Mouse (Mus musculus): ENCODE data around the gene Wnt9b.
A peak's percentile ranks its signal among the peaks of the same experiment; 100 is the strongest.
"Not testable (repeated sequence)": the region's sequence is repeated elsewhere in the genome, so short reads cannot be mapped to it uniquely, and the experiment has no call there.

The Wnt9b gene

DNA sequence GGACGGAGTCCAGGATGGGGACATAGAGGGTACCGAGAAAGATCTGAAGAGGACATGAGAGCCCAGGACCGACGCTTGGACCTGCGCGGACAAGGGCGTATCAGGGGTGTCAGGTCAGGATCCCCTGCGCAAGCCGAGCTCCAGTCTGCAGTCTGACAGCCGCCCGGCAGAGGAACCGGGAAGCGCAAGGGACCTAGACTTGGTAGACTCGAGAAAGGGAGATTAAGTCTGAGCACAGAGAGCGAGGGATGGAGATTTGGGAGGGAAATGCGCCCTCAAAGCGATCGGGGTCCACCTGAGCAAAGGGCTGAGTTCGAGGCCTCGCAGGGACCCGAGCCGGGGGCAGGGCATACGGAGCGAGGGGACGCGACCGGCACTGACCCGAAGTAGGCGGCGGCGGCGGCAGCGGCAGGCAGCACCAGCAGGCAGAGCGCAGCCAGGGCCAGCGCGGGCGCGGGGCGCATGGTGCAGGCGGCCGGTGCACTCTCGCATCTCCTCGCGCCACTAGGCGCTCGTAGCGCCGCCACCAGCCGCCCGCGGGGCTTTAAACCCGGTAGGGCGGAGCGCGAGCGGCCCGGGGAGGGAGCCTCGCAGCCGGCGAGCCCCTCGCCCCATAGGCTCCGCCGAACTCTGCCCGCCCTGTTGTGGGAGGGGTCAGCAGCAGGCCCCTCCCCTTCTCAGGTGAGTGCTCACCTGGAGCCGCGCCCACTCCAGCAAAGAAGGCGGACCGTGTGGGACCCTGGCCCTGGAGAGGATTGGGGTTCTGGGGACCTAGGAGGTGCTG lies at the start of gene Wnt9b:
Wnt9b (minus strand) TSS at position 516 of the 784 bp plus-strand sequence.
- no peak for DNase-seq

DNA sequence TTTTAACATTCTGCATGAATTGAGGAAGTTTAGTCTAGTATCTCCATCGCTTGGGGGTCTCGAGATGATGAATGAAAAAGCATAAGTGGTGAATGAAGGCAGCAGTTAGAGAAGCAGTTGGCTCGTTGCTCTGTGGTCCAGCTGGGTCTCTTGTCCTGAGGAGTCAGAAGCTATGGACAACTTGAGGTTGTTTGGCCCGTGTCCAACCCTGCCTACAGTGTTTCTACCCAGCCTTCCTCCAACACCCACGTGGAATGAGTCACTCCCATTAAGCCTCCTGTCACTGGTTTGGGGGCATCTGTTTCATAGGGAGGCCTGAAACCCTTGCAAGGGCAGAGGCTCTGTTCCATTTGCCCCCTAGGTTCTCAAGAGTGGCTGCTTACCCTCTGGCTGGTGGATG lies 40.3 kb upstream of the Wnt9b start:
- DNase-seq = no peak

DNA sequence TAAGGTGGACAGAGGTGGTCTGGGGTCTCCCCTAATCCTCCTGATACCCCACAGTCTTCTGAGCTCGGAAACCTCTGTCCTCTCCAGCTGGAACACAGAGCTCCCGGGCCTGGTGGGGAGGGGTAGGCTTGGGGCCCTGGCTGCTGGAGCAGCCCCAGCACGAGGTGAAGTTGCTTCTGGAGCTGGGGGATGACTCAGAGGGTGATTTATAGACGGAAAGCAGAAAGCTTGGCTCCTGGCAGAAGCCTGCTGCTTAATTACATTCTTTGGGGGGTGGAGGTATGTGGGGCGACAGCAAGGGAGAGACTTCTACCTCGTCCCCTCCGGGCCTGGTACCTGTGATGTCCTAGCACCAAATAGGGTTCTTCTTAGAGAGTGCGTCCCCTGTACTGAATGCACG lies 30.5 kb upstream of the Wnt9b start:
- DNase-seq = no peak

DNA sequence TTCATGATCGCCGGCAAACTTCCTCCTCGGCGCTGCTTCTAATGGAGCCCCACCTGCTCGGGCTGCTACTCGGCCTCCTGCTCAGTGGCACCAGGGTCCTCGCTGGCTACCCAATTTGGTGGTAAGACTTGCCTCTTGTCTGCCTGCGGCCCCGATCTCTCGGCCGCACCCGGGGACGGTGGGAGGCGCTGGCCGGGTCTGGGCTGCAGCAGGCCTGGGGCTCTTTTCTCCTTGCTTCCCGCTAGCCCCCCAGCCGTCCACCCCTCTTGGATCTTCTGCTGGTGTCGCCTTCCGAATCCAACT lies 24.6 kb upstream of the Wnt9b start:
- no peak for DNase-seq

DNA sequence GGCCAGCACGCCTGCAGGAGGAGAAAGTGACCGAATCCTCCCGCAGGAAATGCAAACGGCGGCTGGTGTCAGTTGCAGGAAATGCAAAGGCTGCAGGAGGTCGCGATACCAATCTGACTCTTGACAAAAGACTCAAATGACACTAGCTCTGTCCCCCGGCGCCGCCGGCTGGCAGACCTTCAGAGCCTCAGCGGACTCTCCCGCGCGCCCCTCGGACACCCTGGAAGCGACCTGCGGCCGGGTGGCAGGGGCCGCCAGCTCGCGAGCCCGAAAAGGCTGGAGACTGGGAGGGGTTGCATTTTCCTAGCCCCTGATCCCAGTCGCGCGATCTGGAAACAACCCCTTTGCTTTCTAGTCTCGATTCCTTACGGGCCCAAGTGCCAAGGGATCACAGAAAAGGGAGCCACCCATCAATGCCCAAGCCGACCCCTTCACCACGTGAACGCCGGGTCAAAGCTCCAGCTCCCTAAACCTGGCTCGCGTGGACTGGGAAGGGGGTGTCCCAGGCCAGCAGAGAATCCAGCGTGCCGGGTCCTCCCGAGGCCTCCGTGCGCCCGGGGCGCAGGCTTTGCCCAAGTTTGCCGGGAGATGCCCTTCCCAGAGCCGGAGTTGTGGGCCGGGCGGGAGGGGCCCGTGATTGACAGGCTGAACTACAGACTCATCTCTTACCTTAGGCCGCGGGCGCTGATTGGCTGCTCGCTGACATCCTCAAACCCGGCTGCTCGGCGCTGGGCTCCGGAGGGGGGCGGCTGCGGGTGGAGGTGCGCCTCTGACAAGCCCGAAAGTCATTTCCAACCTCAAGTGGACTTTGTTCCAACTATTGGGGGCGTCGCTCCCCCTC lies 24.0 kb upstream of the Wnt9b start, which contains the start of gene Wnt3:
Wnt3 (plus strand) TSS at position 764 of the 841 bp plus-strand sequence.
- no peak for DNase-seq

DNA sequence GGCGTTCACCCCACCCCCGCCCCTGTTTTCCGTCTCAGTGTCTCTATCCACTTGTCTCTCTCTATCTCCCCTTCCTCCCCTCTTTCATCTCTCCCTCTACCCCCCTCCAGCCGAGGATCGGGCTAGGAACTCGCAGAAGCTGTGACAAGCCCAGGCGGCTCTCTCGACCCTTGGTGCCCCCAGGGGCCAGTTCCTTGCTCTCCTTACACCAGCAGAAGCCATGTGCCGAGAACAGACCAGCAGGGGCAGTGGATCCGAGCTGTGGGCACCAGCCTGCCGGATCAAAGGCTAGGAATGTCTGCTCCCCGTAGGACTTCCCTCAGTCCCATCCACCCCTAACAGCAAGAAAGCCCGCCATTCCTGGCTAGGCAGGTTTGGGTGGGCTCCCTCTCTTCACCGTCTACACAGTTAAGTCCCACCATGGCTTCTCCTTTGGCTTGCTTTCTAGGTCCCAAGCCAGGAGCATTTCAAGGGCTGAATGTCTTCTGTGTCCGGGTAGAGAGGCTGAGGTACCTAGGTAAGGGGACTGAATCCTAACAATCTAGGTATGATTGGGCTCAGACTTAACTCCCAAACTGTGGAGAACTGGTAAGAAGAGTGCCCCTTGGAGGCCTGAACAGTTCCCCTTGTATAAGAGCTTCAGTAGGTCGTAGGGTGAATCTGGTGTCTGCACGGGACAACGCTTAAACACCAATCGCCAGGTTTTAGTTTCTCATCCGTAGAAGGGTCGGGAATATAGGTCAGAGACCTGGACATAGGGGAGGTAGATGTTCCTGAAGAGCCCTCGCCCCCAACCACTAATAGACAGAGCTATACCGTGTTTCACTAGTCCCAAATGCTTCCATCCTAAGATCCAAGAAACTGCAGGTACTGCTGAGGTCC lies 23.1 kb upstream of the Wnt9b start:
- DNase-seq = no peak

DNA sequence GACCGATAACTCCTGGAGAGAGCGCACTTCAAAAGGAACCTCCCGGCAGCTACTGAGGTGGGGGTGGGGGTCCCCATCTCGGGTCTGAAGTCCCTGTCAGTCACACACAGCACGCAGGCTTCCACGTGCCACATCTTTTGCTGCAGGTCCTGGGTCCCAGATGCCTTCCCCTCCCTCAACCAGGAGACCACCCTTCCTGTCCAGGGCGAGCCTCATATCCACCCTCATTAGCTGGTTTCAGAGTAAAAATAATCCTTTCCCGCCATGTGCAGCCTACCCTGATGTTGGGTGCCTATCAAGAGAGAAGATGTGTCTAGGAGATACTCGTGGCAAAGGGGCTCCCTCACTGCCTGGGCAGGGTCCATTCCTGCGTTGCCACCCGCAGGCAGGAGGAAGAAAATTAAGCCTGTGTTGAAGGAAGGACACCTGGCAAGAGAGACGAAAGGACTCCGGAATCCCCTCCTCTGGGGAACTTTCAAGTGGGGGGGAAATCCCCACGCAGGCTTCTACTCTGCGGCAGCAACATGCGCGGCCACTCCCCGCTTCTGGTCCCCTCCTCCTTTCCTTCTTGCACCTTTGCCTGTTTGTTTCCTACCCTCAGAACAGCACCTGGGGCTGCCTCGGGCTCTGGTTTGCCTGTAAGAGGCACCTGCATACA lies 21.7 kb upstream of the Wnt9b start:
- DNase-seq = no peak

DNA sequence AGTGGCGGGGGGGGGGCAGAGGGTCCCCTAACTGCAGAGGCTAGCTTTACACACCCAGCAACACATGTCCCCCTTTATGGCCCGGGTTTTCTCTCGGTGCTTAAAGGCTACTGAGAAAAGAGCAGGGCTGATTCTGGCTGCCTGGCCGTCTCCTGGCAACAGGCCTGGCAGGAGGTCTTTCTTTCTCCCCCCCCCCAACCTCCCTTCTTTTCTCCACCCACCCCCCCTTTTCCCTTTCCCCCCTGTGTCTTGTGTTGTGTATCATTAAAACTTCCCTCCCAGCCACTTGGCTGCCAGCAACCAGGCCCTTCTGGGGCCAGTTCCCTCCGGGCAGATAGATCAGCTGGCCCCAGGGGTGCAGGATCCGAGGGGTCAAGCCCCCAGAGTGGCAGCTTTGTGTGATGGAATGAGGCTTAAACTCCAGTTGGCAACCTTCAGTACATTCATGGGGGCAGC lies 16.0 kb upstream of the Wnt9b start:
- DNase-seq = no peak

DNA sequence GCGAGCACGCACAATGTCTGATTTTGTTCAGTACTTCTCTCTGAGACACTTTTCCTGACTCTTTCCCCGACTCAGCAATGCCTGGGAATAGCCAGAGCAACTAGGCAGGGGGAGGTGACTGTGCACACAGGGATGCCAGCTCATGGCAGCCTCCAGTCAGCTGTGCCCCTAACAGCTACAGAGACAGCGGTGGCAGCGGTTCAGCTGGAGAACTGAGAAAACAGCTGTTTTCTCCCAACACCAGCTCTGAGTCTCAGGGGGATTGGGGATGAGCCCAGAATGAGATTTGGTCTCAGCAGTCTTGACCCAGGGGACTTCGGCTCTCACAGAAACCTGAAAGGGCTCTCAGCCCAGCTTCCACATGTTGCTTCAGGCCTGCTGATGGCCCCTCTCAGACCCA lies 15.0 kb upstream of the Wnt9b start:
- no peak for DNase-seq

DNA sequence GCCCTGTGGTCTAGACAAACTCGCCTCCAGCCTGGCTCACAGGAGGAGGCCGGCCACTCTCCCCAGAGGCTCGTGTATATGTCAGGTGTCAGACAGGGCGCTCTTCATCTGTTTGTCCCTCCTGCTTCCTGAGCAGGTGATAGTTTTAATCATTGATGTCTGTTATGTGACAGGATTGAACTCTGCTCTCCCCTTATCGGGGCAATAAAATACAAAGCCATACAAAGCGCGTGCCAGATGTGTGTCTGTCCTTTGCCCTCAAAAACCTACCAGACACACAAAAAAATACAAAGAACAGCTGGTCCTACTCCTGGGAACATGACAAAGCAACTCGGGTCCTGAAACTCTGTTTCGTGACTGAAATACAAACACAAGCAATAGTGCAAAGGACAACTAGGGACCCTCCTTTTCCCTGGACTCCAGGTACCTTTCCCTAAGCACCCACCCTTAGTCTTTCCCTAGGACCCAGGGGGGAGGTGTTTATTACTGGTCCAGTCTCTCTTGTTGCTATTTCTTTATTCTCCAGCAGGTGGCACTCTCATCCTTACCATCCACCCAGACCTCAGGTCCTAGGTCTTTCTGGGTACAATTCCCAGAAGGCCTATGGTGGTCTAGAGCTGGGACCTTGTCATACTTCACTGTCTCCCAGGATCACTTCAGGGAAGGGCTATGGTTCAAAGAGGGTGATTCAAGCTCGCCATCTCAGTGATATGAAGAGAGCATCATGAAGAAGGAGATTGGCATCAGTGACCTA lies 14.0 kb upstream of the Wnt9b start:
- DNase-seq = peak; percentile 13

DNA sequence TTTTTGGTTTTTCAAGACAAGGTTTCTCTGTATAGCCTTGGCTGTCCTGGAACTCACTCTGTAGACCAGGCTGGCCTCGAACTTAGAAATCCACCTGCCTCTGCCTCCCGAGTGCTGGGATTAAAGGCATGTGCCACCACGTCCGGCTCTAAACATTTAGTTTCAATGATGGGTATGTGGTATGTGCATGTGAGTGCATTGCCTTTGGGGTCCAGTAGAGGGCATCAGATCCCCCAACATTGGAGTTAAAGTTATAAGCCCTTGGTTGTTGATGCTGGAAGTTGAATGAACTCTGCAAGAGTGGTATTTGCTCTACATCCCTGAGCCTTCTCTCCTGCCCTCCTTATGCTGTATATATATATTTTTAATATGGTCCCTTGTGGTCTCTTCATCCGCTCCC lies 11.3 kb upstream of the Wnt9b start:
- DNase-seq = not testable (repeated sequence)

DNA sequence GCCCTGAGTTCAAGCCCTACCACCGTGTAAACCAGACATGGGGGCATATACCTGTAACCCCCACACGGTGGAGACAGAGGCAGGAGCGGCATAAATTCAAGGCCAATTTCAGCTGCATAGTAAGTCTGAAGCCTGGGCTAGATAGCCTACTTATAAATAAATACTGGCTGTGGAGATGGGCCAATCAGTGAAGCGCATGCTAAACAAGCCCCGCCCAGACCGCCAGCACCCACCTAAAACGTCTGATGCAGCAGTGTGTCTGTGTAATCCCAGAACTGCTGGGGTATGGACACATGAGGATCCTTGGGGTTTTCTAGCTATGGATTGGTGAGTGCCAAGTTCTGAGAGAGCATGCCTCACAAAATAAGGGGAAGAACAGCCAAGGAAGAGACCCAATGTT lies 10.5 kb upstream of the Wnt9b start:
- DNase-seq = no peak

DNA sequence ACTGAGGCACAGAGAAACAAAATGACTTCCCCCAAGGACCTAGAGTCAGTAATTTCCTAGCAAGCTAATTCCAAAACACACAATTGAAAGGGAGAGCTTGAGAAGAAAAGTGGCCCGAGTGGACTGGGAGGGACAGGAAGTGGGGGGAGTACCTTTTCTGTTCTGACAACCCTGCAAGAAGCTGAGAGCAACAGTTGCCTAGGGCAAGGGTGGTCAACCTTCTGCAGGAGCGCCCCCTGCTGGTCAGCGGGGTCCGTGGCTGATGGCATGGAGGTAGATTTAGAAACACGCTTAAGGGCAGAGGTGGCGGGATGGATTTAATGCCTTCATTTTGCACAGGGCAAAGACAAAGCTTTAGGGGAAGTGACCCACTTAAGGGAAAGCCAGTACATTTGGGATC lies 9.1 kb upstream of the Wnt9b start:
- peak; percentile 76 for DNase-seq

DNA sequence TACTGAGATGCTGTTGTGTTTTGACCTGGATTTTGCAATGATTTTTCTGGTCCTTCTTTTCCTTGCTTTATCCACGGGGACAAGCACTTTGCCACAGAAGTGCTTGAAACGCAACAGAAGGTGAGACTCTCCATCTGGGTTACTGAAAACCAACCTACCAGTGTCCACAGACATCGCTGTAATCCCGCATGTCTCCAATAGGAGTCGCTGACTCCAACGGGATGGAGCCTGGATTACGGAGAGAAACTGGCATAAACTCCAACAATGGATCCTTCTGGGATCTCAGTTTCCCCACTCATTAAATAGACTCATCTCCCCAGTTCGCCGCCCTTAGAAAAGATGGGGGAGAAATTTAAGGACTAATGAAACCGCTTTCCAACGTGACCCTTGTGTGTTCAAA lies 8.4 kb upstream of the Wnt9b start:
- no peak for DNase-seq

DNA sequence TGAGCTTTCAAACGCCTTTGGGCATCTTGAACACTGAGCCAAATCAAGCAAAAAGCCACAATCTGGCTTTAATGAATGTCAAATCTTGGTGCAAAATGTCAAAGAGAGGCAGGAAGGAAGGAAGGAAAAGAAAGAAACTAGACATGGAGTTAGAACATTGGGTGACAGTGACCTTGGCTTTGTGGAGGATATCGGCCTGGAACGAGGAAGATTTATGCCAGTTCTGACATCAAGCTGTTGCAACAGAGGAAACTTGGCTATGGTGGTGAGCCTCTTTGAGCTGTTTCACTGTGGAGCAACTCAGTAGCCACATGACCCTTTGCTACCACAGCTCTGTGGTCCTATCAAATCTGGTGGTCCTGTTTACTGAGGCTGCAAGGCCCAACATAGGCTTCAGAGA lies 991 bp upstream of the Wnt9b start:
- DNase-seq = no peak

DNA sequence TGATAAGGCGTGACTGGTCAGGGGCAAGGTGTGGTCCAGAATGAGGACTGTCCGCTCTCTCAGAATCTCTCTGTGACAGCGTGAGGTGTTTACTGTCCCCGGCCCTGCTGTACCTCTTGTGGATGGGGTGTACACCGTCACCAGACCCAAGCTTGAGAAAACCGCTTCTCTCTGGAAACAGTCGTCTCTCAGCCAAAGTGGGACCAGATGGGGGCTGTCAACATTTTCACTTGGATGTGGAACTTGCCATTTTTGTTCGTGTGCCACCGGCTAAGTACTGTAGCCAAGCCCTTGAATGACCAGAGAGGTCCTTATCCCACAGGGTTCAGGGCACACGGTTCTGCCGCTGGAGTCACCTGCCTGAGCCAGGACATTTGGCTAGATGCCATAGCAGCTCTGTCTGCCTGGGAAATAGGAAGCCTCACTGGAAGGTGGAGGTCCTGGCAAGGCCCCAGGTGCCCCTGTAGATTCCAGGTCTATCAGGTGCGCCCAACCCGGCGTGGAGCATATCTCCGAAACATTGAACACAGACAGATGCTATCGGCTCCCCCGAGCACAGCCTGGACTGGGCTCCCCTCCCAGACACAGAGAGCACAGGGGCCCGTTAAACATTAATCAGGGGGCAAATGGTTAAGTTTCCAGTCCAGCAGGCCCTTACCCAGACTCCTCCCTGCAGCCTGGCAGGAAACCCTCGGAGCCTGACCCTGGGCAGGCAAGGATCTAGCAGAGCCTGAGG lies 14.4 kb downstream of the Wnt9b start:
- DNase-seq = no peak

DNA sequence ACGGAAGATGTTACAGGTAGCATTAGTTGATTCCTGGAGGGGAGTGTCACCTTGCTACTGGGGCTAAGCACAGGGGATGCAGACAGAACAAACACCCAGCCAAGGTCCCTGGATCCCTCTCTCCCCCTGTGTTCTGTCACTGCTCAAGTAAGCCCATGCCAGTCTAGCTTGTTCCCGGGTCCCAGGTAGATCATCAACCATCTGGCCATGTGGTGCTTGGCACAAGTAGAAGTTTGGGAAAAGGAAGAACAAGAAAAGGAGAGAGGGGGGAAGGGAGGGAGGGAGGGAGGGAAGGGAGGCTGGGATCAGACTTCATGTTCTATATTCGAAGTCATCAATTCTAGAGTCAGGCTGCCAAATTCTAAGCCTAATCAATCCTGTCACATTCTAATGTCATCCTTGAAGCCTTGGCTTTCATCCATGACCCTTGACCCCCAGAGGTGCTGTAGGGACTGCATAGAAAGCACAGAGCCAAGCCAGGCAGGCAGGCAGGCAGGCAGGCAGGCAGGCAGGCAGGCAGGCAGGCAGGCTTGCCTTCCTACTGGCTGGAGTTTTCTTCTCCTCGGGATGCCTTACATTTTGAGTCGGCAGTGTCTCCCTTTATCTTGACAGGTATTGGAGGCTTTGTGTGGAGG lies 15.1 kb downstream of the Wnt9b start:
- DNase-seq = no peak

DNA sequence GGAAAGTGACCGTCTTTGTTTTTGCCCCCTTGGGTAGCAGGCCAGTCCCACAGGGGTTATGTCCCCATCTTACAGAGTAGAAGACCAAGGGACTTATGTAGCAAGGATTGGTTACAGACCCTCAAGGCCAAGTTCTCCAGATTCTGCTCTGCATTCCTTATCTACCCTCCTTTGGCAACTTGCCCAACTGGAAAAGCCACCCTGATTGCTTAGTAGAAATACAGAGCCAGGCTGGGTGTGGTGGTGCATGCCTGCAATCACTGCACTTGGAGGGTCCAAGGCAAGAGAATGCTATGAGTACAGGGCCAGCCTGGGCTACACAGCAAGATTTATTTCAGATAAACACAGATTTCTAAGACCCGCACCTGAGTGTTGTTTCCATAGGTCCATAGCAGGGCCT lies 15.7 kb downstream of the Wnt9b start:
- no peak for DNase-seq

DNA sequence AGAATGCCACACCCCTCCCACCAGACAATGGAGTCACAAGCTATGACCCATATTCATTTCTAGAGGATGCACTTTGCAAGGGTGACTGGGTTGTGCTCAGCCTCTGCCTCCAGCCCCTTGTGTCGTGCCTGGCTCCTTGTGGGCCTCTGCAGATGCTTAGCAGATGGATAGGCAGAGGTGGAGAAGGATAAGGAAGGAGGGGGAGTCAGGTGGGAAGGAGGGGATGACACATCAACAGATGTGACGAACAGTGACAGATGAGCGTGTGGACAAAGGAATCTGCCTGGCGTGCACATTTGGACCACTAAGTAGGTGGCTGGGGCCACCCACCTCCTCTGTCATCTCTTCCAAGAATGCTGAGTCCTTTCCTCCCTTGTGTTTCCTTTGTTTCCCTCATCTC lies 16.6 kb downstream of the Wnt9b start:
- DNase-seq = no peak

DNA sequence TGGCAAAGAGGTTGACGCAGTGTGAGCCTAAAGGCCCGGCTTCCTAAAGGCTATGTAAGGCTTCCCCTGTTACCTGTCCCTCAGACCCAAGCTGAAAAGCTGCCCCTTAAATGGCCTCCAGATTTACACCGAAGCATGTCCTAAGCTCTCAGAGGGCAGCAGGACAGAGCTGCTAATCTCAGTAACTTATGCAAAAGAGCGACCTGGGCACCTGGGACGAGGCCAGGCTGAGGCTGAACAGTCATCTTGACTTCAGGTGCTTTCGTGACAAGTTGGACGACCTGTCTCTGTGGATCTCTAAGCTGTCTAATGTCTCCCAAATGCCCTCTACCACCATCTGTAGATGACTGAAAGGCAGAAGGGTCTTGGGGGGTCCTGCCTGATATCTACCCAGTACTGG lies 17.3 kb downstream of the Wnt9b start:
- DNase-seq = no peak

DNA sequence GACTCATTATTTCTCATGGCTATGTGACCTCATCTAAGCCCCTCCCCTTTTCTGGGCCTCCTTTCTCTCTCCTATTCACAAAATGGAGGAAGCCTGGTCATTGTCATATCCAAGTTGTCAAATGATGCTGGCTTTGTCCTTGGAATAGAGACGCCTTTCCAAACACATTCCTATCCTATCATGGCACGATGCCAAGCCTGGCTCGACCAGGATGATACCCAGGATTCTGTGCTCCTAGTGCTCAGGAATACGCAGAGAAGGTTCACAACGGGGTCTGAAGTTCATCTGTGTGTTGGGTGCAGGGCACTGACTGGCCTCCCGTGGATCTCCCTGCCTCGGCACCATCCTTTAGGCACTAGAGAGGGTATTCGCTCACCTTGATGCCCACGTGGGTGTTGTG lies 18.0 kb downstream of the Wnt9b start:
- no peak for DNase-seq
